ENCODE assay signal across 28 mouse cellular contexts in genomic region chr15:103354690-103355089, GRCm38 (mm10). TPM values are rescaled to one million over a fixed set of nuclear protein-coding genes. Genes with fewer than 3 reads are reported as not detected.
DNase-seq lines count a peak whose midpoint lies in the region; ATAC-seq and TF ChIP-seq lines count a peak whose summit lies in the region.
"Had no signal": no experiment of that assay in that cellular context is flagged by ENCODE, and none has a peak within 500 bp of the region (broad histone marks: within the 10 kb centered on the region; RNA-seq: fewer than 3 reads in every experiment).

No protein-coding gene starts in this region.

- peaks cover 45 to 55% of the 10 kb centered on the region in 2 experiments for H3K4me1 ChIP-seq in heart, embryonic 14.5 days (ENCODE audit: control insufficient read depth in 2 of 2, insufficient read depth in 2 of 2, low read length in 2 of 2)
- H3K4me1 ChIP-seq in heart, embryonic 16.5 days (ENCODE audit: control insufficient read depth, insufficient read depth, low read length), result peaks cover 51% of the 10 kb centered on the region
- peaks cover 18% of the 10 kb centered on the region for H3K4me1 ChIP-seq in liver, embryonic 11.5 days (replicated peaks; ENCODE audit: control insufficient read depth, insufficient read depth, low read length)
- H3K4me1 ChIP-seq: hindbrain, embryonic 15.5 days; stomach, embryonic 15.5 days had no signal

- H3K4me3 ChIP-seq in heart, embryonic 14.5 days (ENCODE audit: control insufficient read depth in 1 of 2, insufficient read depth in 1 of 2, low read depth in 1 of 2, low read length in 2 of 2), result no peak overlapping the region
- H3K4me3 ChIP-seq in heart, embryonic 16.5 days (ENCODE audit: low read length), result no peak overlapping the region
- no peak overlapping the region for H3K4me3 ChIP-seq in left cerebral cortex, adult 2 months
- H3K4me3 ChIP-seq in liver, embryonic 11.5 days (ENCODE audit: low read depth, low read length), result no peak overlapping the region
- H3K4me3 ChIP-seq: embryonic facial prominence, embryonic 15.5 days; hindbrain, embryonic 15.5 days; layer of hippocampus, adult 2 months; limb, embryonic 12.5 days; liver, embryonic 12.5 days; neural tube, embryonic 15.5 days; stomach, embryonic 15.5 days had no signal

- peak; percentile 92 for DNase-seq in heart, adult 11 months
- no peak for DNase-seq in heart, adult 18-20 months
- DNase-seq in heart, postnatal 4 days, result no peak
- DNase-seq in cerebellum, adult 9-10 months, result peak; percentile 89
- no peak for DNase-seq in left cerebral cortex, adult 2 months (ENCODE audit: extremely low spot score in 1 of 2, low spot score in 2 of 2)
- no peak for DNase-seq in liver, embryonic 11.5 days (ENCODE audit: low spot score)
- DNase-seq: adrenal gland, postnatal 25 days; kidney, adult 2 months; layer of hippocampus, postnatal 36 days; lung, adult 18-20 months; lung, postnatal 10 days; right cerebral cortex, adult 18-20 months; thymus, adult 18-20 months; thymus, postnatal 36 days had no signal

- ATAC-seq in heart, embryonic 14.5 days (ENCODE audit: insufficient number of reproducible peaks, insufficient read depth, low FRiP score, low read depth), result no peak
- no peak for ATAC-seq in heart, embryonic 16.5 days (replicated peaks; ENCODE audit: extremely low read depth, insufficient read depth, low FRiP score)
- ATAC-seq in liver, embryonic 11.5 days (replicated peaks; ENCODE audit: low FRiP score), result no peak
- ATAC-seq: forebrain, embryonic 14.5 days; liver, embryonic 12.5 days had no signal

- intact Hi-C loops in left cerebral cortex, adult 2 months (cut with DNase I), result no loop called here

- peaks cover 88% of the 10 kb centered on the region for H3K36me3 ChIP-seq in heart, embryonic 14.5 days (ENCODE audit: control insufficient read depth, insufficient read depth, low read length)
- peaks cover 54% of the 10 kb centered on the region for H3K36me3 ChIP-seq in heart, embryonic 16.5 days (ENCODE audit: control insufficient read depth, insufficient read depth)
- peaks cover 46% of the 10 kb centered on the region for H3K36me3 ChIP-seq in liver, embryonic 11.5 days (ENCODE audit: control insufficient read depth, insufficient read depth, low read length)
- H3K36me3 ChIP-seq: hindbrain, embryonic 15.5 days; neural tube, embryonic 15.5 days had no signal

- WGBS in heart, embryonic 14.5 days, result 73% methylated on average over 2 of the region's 2 CpGs
- WGBS in heart, embryonic 16.5 days, result 78% methylated on average over 2 of the region's 2 CpGs
- WGBS in liver, embryonic 11.5 days, result 93% methylated on average over 2 of the region's 2 CpGs

- H3K27ac ChIP-seq in heart, embryonic 14.5 days (replicated peaks in 1 of 2; ENCODE audit: control insufficient read depth in 1 of 2, insufficient read depth in 1 of 2, low read depth in 2 of 2, low read length in 2 of 2), result peak overlapping the region; percentile 93 to 95
- H3K27ac ChIP-seq in heart, embryonic 16.5 days (ENCODE audit: low read length), result peak overlapping the region; percentile 94
- no peak overlapping the region for H3K27ac ChIP-seq in left cerebral cortex, adult 2 months
- H3K27ac ChIP-seq in liver, embryonic 11.5 days (ENCODE audit: low read depth, low read length), result no peak overlapping the region
- H3K27ac ChIP-seq: embryonic facial prominence, embryonic 15.5 days; hindbrain, embryonic 15.5 days; kidney, postnatal 0 days; layer of hippocampus, adult 2 months; limb, embryonic 12.5 days; liver, embryonic 12.5 days; neural tube, embryonic 15.5 days; stomach, embryonic 15.5 days had no signal

- no peak for TF ChIP-seq CTCF in left cerebral cortex, adult 2 months (IDR thresholded peaks at IDR 0.05)

- no peaks in the 10 kb centered on the region for H3K27me3 ChIP-seq in heart, embryonic 14.5 days (ENCODE audit: control insufficient read depth, insufficient read depth, low read length)
- H3K27me3 ChIP-seq in heart, embryonic 16.5 days (ENCODE audit: control insufficient read depth, insufficient read depth, low read length), result no peaks in the 10 kb centered on the region
- H3K27me3 ChIP-seq in liver, embryonic 11.5 days (replicated peaks; ENCODE audit: control insufficient read depth, insufficient read depth, low read length), result no peaks in the 10 kb centered on the region
- H3K27me3 ChIP-seq: embryonic facial prominence, embryonic 15.5 days; hindbrain, embryonic 15.5 days; limb, embryonic 12.5 days; liver, embryonic 12.5 days; neural tube, embryonic 15.5 days; stomach, embryonic 15.5 days had no signal

- H3K9me3 ChIP-seq in heart, embryonic 14.5 days (ENCODE audit: control insufficient read depth, low read length), result no peaks in the 10 kb centered on the region
- no peaks in the 10 kb centered on the region for H3K9me3 ChIP-seq in heart, embryonic 16.5 days (replicated peaks; ENCODE audit: control insufficient read depth, low read length)
- no peaks in the 10 kb centered on the region for H3K9me3 ChIP-seq in liver, embryonic 11.5 days (ENCODE audit: control insufficient read depth, low read length)
- H3K9me3 ChIP-seq: embryonic facial prominence, embryonic 15.5 days; hindbrain, embryonic 15.5 days; limb, embryonic 12.5 days; liver, embryonic 12.5 days; neural tube, embryonic 15.5 days; stomach, embryonic 15.5 days had no signal

- H3K4me2 ChIP-seq in heart, embryonic 14.5 days (ENCODE audit: low read length), result peak overlapping the region; percentile 31; the same call in 1 of the 2 replicates
- H3K4me2 ChIP-seq in heart, embryonic 16.5 days (ENCODE audit: low read depth, low read length), result no peak overlapping the region; the same call in 1 of the 2 replicates
- no peak overlapping the region for H3K4me2 ChIP-seq in liver, embryonic 11.5 days
- H3K4me2 ChIP-seq: embryonic facial prominence, embryonic 15.5 days; hindbrain, embryonic 15.5 days; limb, embryonic 12.5 days; liver, embryonic 12.5 days; midbrain, embryonic 11.5 days; neural tube, embryonic 15.5 days; stomach, embryonic 15.5 days had no signal

- H3K9ac ChIP-seq in heart, embryonic 14.5 days (ENCODE audit: low read length), result peak overlapping the region; percentile 55
- peak overlapping the region; percentile 43 for H3K9ac ChIP-seq in heart, embryonic 16.5 days (ENCODE audit: low read length)
- no peak overlapping the region for H3K9ac ChIP-seq in liver, embryonic 11.5 days (ENCODE audit: low read depth, low read length)
- H3K9ac ChIP-seq: embryonic facial prominence, embryonic 15.5 days; hindbrain, embryonic 15.5 days; limb, embryonic 12.5 days; liver, embryonic 12.5 days; neural tube, embryonic 15.5 days; stomach, embryonic 15.5 days had no signal

RNA-seq across cellular contexts. Expression of gene Itga5, which starts 11.9 kb away (rescaled TPM):
- 10 to 100 TPM; 30.8 to 37.3 TPM for total RNA-seq in heart, adult 18-20 months (2021)
- 76.2 and 77.2 TPM in 2 replicates for polyA plus RNA-seq in heart, embryonic 14.5 days (2014; fragmentation: Nextera tagmentation; extraction: Ambion mirVana)
- 100 to 1,000 TPM; 120 to 121 TPM for total RNA-seq in heart, postnatal 4 days (2021)
- 64.0 and 72.7 TPM in 2 replicates for polyA plus RNA-seq in heart, embryonic 16.5 days (2015; fragmentation: Nextera tagmentation; extraction: Ambion mirVana)
- total RNA-seq in left cerebral cortex, adult 2 months (2021), result 1 to 10 TPM; 2.6 to 3.0 TPM
- 35.4 and 35.7 TPM in 2 replicates for polyA plus RNA-seq in liver, embryonic 11.5 days (2014; fragmentation: Nextera tagmentation; extraction: Ambion mirVana)

RNA-seq across cellular contexts. Expression of gene Zfp385a, which starts 14.8 kb away (rescaled TPM):
- 10 to 100 TPM in 1 of 2 experiments, 1 to 10 TPM in 1; 8.9 to 10.3 TPM for total RNA-seq in heart, adult 18-20 months (2021)
- polyA plus RNA-seq in heart, embryonic 14.5 days (2014; fragmentation: Nextera tagmentation; extraction: Ambion mirVana), result 8.1 and 9.1 TPM in 2 replicates
- total RNA-seq in heart, postnatal 4 days (2021), result 10 to 100 TPM; 21.9 to 22.0 TPM
- polyA plus RNA-seq in heart, embryonic 16.5 days (2015; fragmentation: Nextera tagmentation; extraction: Ambion mirVana), result 6.5 and 7.5 TPM in 2 replicates
- 10 to 100 TPM; 66.1 to 77.5 TPM for total RNA-seq in left cerebral cortex, adult 2 months (2021)
- 23.2 and 24.8 TPM in 2 replicates for polyA plus RNA-seq in liver, embryonic 11.5 days (2014; fragmentation: Nextera tagmentation; extraction: Ambion mirVana)

RNA-seq across cellular contexts. Expression of gene Gpr84, which starts 44.3 kb away (rescaled TPM):
- not detected for total RNA-seq in heart, adult 18-20 months (2021)
- polyA plus RNA-seq in heart, embryonic 14.5 days (2014; fragmentation: Nextera tagmentation; extraction: Ambion mirVana), result 0.11 and 0.24 TPM in 2 replicates
- total RNA-seq in heart, postnatal 4 days (2021), result not detected
- 0.19 TPM in 1 of 2 replicates, not detected in the other for polyA plus RNA-seq in heart, embryonic 16.5 days (2015; fragmentation: Nextera tagmentation; extraction: Ambion mirVana)
- total RNA-seq in left cerebral cortex, adult 2 months (2021), result under 1 TPM; 0.40 to 0.66 TPM
- polyA plus RNA-seq in liver, embryonic 11.5 days (2014; fragmentation: Nextera tagmentation; extraction: Ambion mirVana), result 0.49 and 0.78 TPM in 2 replicates
- total RNA-seq: adrenal gland, postnatal 25 days; common myeloid progenitor, adult 5-6 weeks; gastrocnemius, adult 8-10 months had no signal

Comparison
In these comparisons a context has a peak if more than half of its experiments do, and no peak if none do; other contexts are left out.
1. DNase-seq: peak in heart, adult 11 months (single experiment) and cerebellum, adult 9-10 months (single experiment); none in heart, adult 18-20 months (0 of 2), heart, postnatal 4 days (single experiment), left cerebral cortex, adult 2 months (0 of 2) and liver, embryonic 11.5 days (single experiment).
2. H3K27ac ChIP-seq: peak in heart, embryonic 14.5 days (2 of 2) and heart, embryonic 16.5 days (single experiment); none in left cerebral cortex, adult 2 months (single experiment) and liver, embryonic 11.5 days (single experiment).
3. RNA of gene Itga5, which starts 11.9 kb away (total RNA-seq): 120 to 121 TPM in heart, postnatal 4 days and 30.8 to 37.3 TPM in heart, adult 18-20 months; 2.6 to 3.0 TPM in left cerebral cortex, adult 2 months; every median in the first group is over 4 times any median in the second.